Mouse (Mus musculus) spleen, postnatal 10 days (tissue): ENCODE data around the gene 4930564D02Rik.

Source experiments
- DNase-seq, 2 experiments: peaks; one replicate each; pipeline ENCODE4 v3.0.0; 2021 to 2022; ENCODE audit warnings: low spot score in 2 of 2

The 4930564D02Rik gene

DNA sequence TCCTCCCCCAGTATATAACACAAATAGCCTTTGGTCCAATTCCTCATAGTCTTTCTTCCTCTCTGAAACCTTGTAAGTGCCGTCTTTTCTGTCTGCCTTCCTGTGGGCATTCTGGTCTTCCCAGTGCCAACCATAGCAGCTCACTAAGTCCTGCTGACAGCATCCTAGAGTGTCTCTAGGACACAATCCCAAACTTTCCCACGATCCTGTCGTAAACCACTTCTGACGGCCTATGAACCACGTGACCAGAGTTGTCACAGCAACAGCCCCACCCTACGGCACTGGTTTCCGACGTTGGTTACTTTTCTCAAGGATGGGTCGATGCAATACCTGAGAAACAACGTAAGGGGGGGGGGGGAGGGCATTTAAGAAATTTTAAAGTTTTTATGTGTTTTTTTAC is at the start of gene 4930564D02Rik:
Gene 4930564D02Rik (plus strand): TSS at position 301 of the 400 bp plus-strand sequence.
- no peak for DNase-seq

DNA sequence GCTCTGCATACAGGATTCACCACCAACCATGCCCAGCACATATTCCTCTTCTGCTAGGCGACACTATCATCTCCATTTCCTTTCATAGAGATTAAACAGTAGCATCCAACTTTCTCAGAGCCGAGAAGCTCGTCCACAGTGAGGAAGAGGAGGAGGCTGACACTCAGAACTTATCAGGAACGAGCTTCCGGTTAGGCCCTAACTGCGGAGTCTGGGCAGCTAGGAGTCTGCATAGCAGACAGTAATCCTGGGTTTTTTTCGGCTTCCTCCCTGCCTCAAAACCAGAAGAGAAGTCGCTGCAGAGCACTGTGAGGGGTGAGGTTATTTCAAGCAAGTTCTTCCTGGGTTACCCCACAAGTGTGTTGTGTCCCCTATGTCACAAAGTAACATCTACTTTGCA is 49.3 kb upstream of the 4930564D02Rik start:
- no peak for DNase-seq

DNA sequence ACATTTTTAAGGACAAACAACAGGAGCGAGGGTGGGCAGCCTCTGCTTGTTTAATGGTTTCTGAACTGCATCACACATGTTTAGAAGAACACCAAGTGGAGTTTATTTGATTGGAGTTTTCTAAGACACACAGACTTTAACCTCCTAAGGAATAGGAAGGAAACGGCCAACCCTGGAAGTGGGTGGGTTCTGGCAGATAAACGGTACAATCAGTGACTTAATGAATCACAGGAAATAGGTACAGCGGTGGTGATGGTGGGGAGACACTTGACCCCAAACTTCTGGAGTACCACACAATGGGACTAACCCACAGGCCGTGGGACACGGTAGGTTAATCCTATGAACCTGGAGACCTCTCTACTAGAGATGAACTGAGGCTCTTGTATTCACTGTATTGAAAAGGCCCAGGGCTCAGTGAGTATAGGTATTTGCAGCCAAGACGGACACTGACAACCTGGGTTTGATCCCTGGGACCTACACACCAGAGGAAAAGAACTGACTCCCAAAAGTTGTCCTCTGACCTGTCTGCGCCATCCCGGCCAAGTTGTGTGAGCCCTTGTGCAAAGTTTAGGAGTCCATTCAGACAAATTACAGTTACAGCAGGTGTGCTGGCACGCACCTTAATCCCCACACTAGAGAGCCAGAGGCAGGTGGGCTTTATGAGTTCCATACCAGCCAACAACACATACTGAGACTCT is 48.4 kb upstream of the 4930564D02Rik start:
- DNase-seq, result no peak

DNA sequence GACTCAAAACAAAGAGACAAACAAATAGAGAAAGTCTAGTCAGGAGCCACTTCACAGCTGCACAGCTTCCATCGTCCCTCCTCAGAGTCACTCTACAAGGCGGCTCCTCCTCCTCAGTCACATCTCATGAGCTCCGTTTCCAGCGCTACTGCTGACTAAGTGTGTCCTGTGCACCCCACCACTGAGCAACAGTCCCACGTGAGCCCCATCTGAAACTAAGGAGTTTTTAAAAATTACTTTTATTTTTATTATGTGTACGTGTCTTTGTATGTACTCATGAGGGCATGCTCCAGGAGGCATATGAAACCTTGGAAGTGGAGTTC is 47.9 kb upstream of the 4930564D02Rik start:
- no peak for DNase-seq

- no peak for DNase-seq
Observed at GRCm38 (mm10) chr3:105019826-105020692, 46.6 kb upstream of the 4930564D02Rik start.

DNA sequence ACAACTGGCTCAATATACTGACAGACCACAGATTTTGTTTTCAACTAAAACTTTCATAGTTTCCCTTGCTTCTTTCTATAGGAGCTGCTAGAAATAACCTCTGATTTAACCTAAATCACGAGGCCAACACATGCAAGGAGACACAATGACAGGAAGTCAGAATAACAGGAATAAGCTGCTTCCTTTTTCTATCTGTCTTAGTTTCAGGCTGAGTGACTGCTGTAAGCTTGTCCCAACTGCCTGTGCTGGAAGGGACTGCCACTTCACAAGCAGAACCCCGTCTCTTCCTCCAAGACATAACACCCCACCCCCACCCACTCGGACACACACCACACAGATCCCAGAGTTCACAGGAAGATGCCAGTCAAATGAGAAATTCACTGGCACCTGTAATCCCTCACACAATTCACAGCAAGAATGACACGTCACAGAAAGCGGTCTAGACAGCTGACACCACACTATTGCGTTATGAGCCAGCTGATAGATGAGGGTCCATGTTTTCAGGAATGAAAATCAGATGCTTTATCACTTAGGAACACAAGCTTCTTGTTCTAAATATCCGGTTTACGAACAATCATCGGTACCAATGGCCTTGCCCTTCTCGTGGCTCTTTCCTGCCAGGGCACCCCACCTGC is 43.2 kb upstream of the 4930564D02Rik start:
- no peak for DNase-seq

GRCm38 (mm10) chr3:105036281-105036847 is 30.3 kb upstream of the 4930564D02Rik start:
- DNase-seq, result no peak

DNA sequence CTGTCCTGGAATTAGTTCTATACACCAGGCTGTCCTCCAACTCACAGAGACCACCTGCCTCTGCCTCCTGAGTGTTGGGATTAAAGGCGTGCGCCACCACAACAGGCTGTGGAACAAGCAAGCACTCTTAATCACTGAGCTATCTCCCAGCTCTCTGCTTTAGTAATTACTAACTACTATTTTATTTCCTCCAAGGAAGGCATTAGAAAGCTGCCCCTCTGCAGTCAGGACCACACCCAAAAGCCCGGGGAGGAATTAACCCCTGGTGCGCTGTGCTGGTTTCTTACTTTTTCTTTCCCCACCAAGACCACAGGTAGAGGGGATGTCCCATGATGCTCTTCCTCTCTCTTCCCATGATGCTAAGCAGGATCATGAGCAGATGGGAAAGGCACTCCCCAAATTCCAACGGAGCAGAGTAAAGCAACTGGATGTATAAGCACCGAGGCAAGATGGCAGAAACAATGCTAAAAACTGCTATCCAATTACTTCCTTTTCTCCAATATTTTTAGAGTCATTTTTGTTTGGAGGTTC is 29.3 kb upstream of the 4930564D02Rik start:
- no peak for DNase-seq

DNA sequence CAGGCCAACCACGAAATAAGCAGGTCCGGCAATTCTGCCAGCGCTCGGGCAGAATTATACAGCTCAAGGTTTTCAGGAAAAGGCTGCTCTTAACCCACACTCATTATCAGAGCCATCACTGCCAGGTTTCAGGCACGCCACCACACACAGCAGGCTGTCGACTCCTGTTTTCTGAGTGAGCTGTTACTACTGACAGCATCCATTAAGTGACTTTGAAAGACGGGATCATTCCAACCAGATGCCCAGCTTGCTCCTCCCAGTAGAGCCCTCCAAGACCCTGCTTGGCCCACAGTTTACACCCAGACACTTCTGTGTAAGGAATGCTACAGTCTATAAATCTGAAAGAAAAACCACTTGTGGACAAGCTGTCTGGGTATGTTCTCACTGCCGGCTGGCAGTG is 26.6 kb upstream of the 4930564D02Rik start:
- no peak for DNase-seq

DNA sequence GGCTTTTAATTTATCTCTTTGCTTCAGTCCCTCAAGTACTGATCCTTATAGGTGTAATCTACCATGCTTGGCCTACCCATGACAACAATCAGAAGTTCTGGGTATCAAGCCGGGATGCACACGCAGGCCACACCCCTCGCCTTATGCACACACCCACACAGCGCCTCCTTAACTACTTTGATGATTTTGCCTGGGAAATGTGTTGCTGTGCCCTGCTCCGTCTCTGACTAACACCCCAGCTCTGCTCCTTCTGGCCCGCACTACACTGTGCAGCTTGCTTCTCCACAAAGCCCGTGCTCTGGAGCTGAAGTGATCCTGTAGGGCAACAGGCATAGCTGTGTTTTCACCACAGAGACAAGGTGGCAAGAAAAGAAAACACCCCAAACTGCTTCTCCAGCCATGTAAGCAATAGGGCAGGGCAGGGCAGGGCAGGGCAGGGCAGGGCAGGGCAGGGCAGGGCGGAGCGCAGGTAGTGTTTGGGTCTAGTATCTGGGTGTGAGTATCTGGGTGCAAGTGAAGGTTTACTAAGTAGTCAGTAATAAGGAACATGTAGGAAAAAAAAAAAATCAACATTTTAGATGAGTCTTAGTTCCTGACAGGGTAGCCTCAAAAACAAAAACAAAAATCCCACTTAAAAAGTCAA is 25.5 kb upstream of the 4930564D02Rik start:
- no peak for DNase-seq

DNA sequence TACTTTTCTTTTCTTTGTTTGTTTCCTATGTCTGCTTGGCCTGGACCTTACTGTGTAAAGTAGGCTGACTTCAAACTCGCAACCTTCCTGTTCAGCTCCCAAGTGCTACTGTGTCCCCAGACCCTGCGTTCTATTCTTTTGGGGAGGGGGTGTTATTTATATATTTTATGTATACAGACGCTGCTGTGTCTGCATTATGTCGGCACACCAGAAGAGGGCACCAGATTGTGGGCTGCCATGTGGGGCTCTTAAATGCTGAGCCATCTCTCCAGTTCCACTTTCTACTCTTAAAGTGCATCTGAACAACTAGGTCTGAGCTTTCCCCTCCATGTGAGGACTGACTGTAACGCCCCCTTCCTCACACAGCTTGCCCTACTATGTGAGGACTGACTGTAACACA is 22.9 kb upstream of the 4930564D02Rik start:
- DNase-seq, result no peak

GRCm38 (mm10) chr3:105046870-105047269 is 19.8 kb upstream of the 4930564D02Rik start:
- no peak for DNase-seq

- DNase-seq, result no peak
Observed at GRCm38 (mm10) chr3:105047616-105048015, 19.0 kb upstream of the 4930564D02Rik start.

- no peak for DNase-seq
Observed at GRCm38 (mm10) chr3:105049848-105050247, 16.8 kb upstream of the 4930564D02Rik start.

- DNase-seq, result no peak
Observed at GRCm38 (mm10) chr3:105051103-105051502, 15.5 kb upstream of the 4930564D02Rik start.

DNA sequence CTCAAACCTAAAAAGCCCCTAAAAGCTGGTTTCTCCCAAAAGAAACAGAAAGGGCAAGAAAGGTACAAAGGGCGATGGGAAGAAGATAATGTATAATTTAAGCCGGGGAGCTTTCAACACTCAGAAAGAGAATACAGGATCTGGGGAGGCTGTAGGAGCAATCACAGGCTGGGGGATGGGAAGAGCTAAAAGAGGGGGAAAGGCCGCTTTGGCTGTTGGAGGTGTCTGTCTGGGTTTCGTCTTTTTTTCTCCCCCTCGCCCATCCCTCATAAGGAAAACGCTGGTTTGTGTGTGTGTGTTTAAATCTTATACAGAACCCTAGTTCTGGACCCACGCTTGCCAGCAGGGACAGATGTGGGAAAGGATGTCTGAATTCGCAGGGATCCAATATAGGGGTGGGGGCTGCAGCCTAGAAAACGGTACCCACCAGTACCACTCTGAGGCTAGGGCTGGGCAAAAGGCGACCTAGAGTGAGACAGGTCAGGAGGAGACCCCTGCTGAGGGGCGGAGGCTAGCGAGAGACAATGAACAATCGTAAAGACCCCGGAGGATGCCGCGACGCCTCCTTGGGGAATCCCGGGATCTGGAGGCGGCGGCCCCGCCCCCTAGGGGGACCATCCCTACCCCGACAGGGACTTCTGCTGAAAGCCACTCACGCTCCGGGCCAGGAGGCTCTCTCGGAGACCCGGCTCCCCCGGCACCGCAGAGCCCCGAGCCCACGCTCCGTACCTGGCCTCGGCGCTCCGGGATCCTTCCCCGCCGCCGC is 14.3 kb upstream of the 4930564D02Rik start:
- no peak for DNase-seq

DNA sequence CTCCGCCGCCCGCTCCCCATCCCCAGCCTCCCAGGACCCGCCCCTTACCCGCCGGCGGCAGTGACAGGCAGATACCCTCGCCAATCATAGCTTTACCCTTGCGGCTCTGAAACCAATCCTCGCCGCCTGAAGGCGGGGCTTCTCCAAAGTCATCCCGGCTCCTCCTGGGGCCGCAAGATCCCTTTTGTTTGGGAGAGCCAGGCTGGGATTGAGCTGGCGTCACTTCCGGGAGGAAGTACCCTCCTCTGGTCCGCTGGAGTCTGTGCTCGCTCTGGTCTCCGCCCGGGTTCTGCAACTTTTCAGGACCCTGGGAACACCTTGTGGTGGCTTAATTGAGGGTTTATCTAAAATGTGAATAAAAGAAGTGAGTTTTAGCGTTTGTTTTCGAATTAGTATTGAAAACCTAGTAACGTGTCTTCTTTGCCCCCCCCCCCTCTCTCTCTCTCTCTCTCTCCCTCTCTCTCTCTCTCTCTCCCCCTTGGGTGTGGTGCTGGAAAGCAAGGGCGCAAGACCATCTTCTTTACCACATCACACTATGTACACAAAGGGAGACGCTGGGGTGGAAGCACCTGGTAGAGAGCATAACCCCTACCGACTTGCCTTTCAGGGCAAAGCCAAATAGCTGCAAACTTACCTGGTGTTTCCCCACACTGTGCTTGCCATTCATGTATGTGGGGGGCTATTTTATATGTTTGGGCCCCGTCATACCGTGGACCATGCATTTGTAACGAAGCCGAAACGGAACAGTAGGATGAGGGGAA is 13.5 kb upstream of the 4930564D02Rik start, which contains the start of gene Cttnbp2nl:
Gene Cttnbp2nl (minus strand): TSS at position 210 of the 761 bp plus-strand sequence.
- DNase-seq, result peak; percentile 56 to 81

DNA sequence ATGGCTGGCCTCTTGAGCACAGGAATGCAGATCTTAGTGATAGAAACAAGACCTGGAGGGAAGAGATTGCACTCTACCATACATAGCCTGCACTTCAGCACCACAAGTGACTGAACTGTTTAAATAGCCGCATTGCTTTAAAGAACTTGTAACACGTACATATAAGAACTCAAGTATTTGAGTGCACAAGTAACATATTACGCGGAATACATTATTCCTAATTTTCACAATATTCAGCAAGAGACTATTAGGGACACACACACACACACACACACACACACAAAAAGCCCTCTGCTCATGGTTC is 13.0 kb upstream of the 4930564D02Rik start:
- no peak for DNase-seq

DNA sequence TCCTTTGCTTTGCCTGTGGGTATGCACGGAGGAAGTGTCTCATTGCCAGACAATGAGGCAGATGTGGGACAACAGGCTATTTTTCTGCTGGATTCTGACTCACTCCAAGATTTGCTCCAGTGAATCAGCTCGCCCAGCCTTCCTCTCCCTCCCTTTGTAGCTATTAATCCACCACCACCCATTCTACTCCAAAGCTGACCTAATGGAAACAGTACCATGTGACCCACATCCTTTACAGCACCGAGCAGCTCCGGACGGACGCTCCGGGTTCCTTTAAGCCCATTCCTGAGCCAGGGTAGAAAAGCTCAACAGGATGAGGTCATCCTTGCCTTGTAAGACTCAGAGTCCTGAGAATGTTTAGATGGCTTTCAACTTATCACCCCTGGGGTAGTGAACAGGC is 11.7 kb upstream of the 4930564D02Rik start:
- no peak for DNase-seq

- no peak for DNase-seq
Observed at GRCm38 (mm10) chr3:105055666-105056065, 11.0 kb upstream of the 4930564D02Rik start.
